Mouse (Mus musculus) myocyte (in vitro differentiated cells): ENCODE results near the gene Vmn1r13.

Source experiments
- CEBPB ChIP-seq: IDR thresholded peaks from 2 replicates; pipeline ENCODE4 v1.6.1; 2011; ENCODE audit warnings: mild to moderate bottlenecking, moderate library complexity; ENCODE audit not compliant: poor library complexity, insufficient read depth, severe bottlenecking
- E2F4 ChIP-seq: IDR thresholded peaks from one replicate; pipeline ENCODE4 v1.6.1; 2011; ENCODE audit warnings: mild to moderate bottlenecking, control low read depth, moderate library complexity; ENCODE audit not compliant: insufficient read depth
- MAX ChIP-seq: IDR thresholded peaks from one replicate; pipeline ENCODE4 v1.6.1; 2011; ENCODE audit warnings: low read depth, mild to moderate bottlenecking, control low read depth
- MYOD1 ChIP-seq, 3 experiments: IDR thresholded peaks; one replicate each; pipeline ENCODE4 v1.6.1; 2011; ENCODE audit warnings: control low read depth in 2 of 3, low read depth in 2 of 3, mild to moderate bottlenecking in 2 of 3, moderate library complexity in 1 of 3; ENCODE audit not compliant: insufficient read length in 2 of 3, control insufficient read depth in 1 of 3
- MYOG ChIP-seq, 3 experiments: IDR thresholded peaks; one replicate each; pipeline ENCODE4 v1.6.1; 2011; ENCODE audit warnings: control low read depth in 2 of 3, low read depth in 2 of 3, mild to moderate bottlenecking in 2 of 3; ENCODE audit not compliant: insufficient read length in 2 of 3, control insufficient read depth in 1 of 3, insufficient read depth in 1 of 3
- POLR2A ChIP-seq: IDR thresholded peaks from one replicate; pipeline ENCODE4 v1.6.1; 2011; ENCODE audit warnings: low read depth, mild to moderate bottlenecking, control low read depth, moderate library complexity; ENCODE audit not compliant: insufficient read length
- POLR2AphosphoS2 ChIP-seq: IDR thresholded peaks from one replicate; pipeline ENCODE4 v1.6.1; 2011; ENCODE audit warnings: low read depth, control low read depth; ENCODE audit not compliant: insufficient read length
- REST ChIP-seq: IDR thresholded peaks from one replicate; pipeline ENCODE4 v1.6.1; 2011; ENCODE audit warnings: mild to moderate bottlenecking, control low read depth, moderate library complexity; ENCODE audit not compliant: insufficient read depth, insufficient read length
- SRF ChIP-seq: IDR thresholded peaks from one replicate; pipeline ENCODE4 v1.6.1; 2011; ENCODE audit warnings: low read depth; ENCODE audit not compliant: control insufficient read depth, insufficient read length
- TCF12 ChIP-seq: IDR thresholded peaks from one replicate; pipeline ENCODE4 v1.6.1; 2011; ENCODE audit warnings: mild to moderate bottlenecking, control low read depth; ENCODE audit not compliant: poor library complexity, insufficient read depth, severe bottlenecking
- TCF3 ChIP-seq: IDR thresholded peaks from one replicate; pipeline ENCODE4 v1.6.1; 2011; ENCODE audit warnings: low read depth, control low read depth; ENCODE audit not compliant: insufficient read length
- USF1 ChIP-seq: IDR thresholded peaks from one replicate; pipeline ENCODE4 v1.6.1; 2011; ENCODE audit warnings: low read depth, mild to moderate bottlenecking, control low read depth, moderate library complexity

- TF ChIP-seq MYOG (IDR thresholded peaks at IDR 0.05; ENCODE audit: control insufficient read depth in 1 of 3, insufficient read depth in 1 of 3, insufficient read length in 2 of 3, low read depth in 2 of 3) (no peak), POLR2A (no peak), CEBPB (no peak), E2F4 (no peak), TCF3 (no peak), MAX (no peak), USF1 (no peak), MYOD1 (IDR thresholded peaks at IDR 0.05; ENCODE audit: control insufficient read depth in 1 of 3, insufficient read length in 2 of 3, low read depth in 2 of 3) (no peak), SRF (no peak), POLR2AphosphoS2 (no peak), TCF12 (no peak), REST (no peak)
Observed at GRCm38 (mm10) chr6:57156619-57157018, 46.5 kb upstream of the Vmn1r13 start, which contains the start of gene Vmn1r12.
